Mouse (Mus musculus) G1E (cell line): ENCODE measurements at regions not wholly inside any gene's neighbourhood (a gene's known extent, or its start where the extent isn't known, plus 50 kb on each side); places are given as distances from the start of the nearest gene placed in this dataset.

Experiments used
- ATAC-seq: 2 replicates; pipeline ENCODE4 v1.8.0; 2016; ENCODE audit warnings: mild to moderate bottlenecking; ENCODE audit not compliant: insufficient number of reproducible peaks, poor library complexity, low FRiP score, severe bottlenecking; ENCODE audit errors: extremely low read depth
- DNase-seq: peaks from one replicate; pipeline ENCODE4 v3.0.0; 2012; ENCODE audit warnings: low spot score
- H3K27me3 ChIP-seq: 2 replicates; pipeline ENCODE4 v1.6.1; 2012; ENCODE audit warnings: mild to moderate bottlenecking, low read length, inconsistent platforms; ENCODE audit not compliant: insufficient read depth
- H3K36me3 ChIP-seq: replicated peaks from 2 replicates; pipeline ENCODE3; 2012; ENCODE audit warnings: mild to moderate bottlenecking, inconsistent platforms
- H3K4me1 ChIP-seq: 2 replicates; pipeline ENCODE4 v1.6.1; 2012; ENCODE audit warnings: low read depth, low read length, inconsistent platforms, mixed read lengths; ENCODE audit not compliant: insufficient read depth
- H3K4me3 ChIP-seq: 2 replicates; pipeline ENCODE4 v1.5.1; 2012; ENCODE audit warnings: low read depth, mild to moderate bottlenecking, inconsistent platforms, low read length, moderate library complexity, mixed read lengths
- H3K9me3 ChIP-seq: replicated peaks from 2 replicates; pipeline ENCODE4 v1.6.1; 2012; ENCODE audit warnings: inconsistent platforms
- CTCF ChIP-seq: IDR thresholded peaks from 2 replicates; pipeline ENCODE4 v1.5.1; 2012; ENCODE audit warnings: low read depth, low read length, inconsistent platforms, mixed read lengths
- GATA1 ChIP-seq: IDR thresholded peaks from 2 replicates; pipeline ENCODE4 v1.6.1; 2012; ENCODE audit warnings: borderline replicate concordance, low read length, inconsistent platforms, mixed read lengths
- GATA2 ChIP-seq: IDR thresholded peaks from 2 replicates; pipeline ENCODE4 v1.6.1; 2012; ENCODE audit warnings: low read depth, low read length, inconsistent platforms, borderline replicate concordance
- POLR2AphosphoS5 ChIP-seq: IDR thresholded peaks from 2 replicates; pipeline ENCODE4 v1.6.1; 2012; ENCODE audit warnings: low read depth, low read length, inconsistent platforms; ENCODE audit not compliant: insufficient replicate concordance
- TAL1 ChIP-seq: conservative IDR thresholded peaks from 2 replicates; pipeline ENCODE4 v1.6.1; 2012; ENCODE audit warnings: low read depth, low read length, inconsistent platforms, mixed read lengths

- Histone ChIP-seq H3K4me1 (no peaks in the 10 kb centered on the region), H3K27me3 (peaks cover 4% of the 10 kb centered on the region; the same call in 1 of the 2 replicates), H3K36me3 (no peaks in the 10 kb centered on the region), H3K9me3 (no peaks in the 10 kb centered on the region), H3K4me3 (no peak overlapping the region)
- ATAC-seq (no peak), DNase-seq (no peak)
- no peak for TF ChIP-seq CTCF
- no peak for TF ChIP-seq TAL1
- TF ChIP-seq GATA1 = no peak
- TF ChIP-seq POLR2AphosphoS5 = no peak
- no peak for TF ChIP-seq GATA2
These were observed 699.3 kb upstream of the Cited2 start for GRCm38 (mm10) chr10:17023571-17024293.

GRCm38 (mm10) chr10:17024294-17024665, 698.7 kb upstream of the Cited2 start:
- H3K4me3 ChIP-seq = no peak overlapping the region
- DNase-seq (no peak), ATAC-seq (no peak)
- peaks cover 4% of the 10 kb centered on the region; the same call in 1 of the 2 replicates for H3K27me3 ChIP-seq
- TF ChIP-seq TAL1 (no peak), GATA1 (no peak), GATA2 (no peak), CTCF (no peak), POLR2AphosphoS5 (no peak)
- no peaks in the 10 kb centered on the region for H3K4me1 ChIP-seq
- H3K36me3 ChIP-seq = no peaks in the 10 kb centered on the region
- H3K9me3 ChIP-seq = no peaks in the 10 kb centered on the region

- no peak for ATAC-seq
These were observed 687.9 kb upstream of the Cited2 start for GRCm38 (mm10) chr10:17034892-17035775.

GRCm38 (mm10) chr10:17038259-17039043, 684.6 kb upstream of the Cited2 start:
- Histone ChIP-seq H3K36me3 (no peaks in the 10 kb centered on the region), H3K4me1 (no peaks in the 10 kb centered on the region), H3K27me3 (no peaks in the 10 kb centered on the region), H3K4me3 (no peak overlapping the region), H3K9me3 (no peaks in the 10 kb centered on the region)
- no peak for TF ChIP-seq GATA2
- no peak for TF ChIP-seq GATA1
- no peak for TF ChIP-seq TAL1
- TF ChIP-seq CTCF = no peak
- TF ChIP-seq POLR2AphosphoS5 = no peak
- no peak for DNase-seq
- ATAC-seq = no peak

More at GRCm38 (mm10) chr10:17034892-17035775, 687.9 kb upstream of the Cited2 start:
- no peaks in the 10 kb centered on the region for H3K9me3 ChIP-seq
- TF ChIP-seq POLR2AphosphoS5 (no peak), GATA1 (no peak), GATA2 (no peak), CTCF (no peak), TAL1 (no peak)
- no peak overlapping the region for H3K4me3 ChIP-seq
- H3K4me1 ChIP-seq = no peaks in the 10 kb centered on the region
- no peaks in the 10 kb centered on the region for H3K36me3 ChIP-seq
- no peak for DNase-seq
- no peaks in the 10 kb centered on the region for H3K27me3 ChIP-seq

- H3K36me3 ChIP-seq = no peaks in the 10 kb centered on the region
- TF ChIP-seq TAL1 (no peak), GATA2 (no peak), POLR2AphosphoS5 (no peak), GATA1 (no peak), CTCF (no peak)
- H3K27me3 ChIP-seq = no peaks in the 10 kb centered on the region
- no peaks in the 10 kb centered on the region for H3K4me1 ChIP-seq
- H3K9me3 ChIP-seq = no peaks in the 10 kb centered on the region
- ATAC-seq = no peak
- no peak for DNase-seq
- no peak overlapping the region for H3K4me3 ChIP-seq
These were observed 680.9 kb upstream of the Cited2 start for GRCm38 (mm10) chr10:17042090-17042489.

GRCm38 (mm10) chr10:17042973-17043372, 680.0 kb upstream of the Cited2 start:
- DNase-seq = no peak
- Histone ChIP-seq H3K4me1 (no peaks in the 10 kb centered on the region), H3K27me3 (no peaks in the 10 kb centered on the region), H3K9me3 (no peaks in the 10 kb centered on the region), H3K36me3 (no peaks in the 10 kb centered on the region), H3K4me3 (no peak overlapping the region)
- TF ChIP-seq GATA1 (no peak), GATA2 (no peak), POLR2AphosphoS5 (no peak), TAL1 (no peak), CTCF (no peak)
- no peak for ATAC-seq
